Mouse (Mus musculus): Measurements from ENCODE around the gene Bmper. TPM values are rescaled to one million over a fixed set of nuclear protein-coding genes. Genes with fewer than 3 reads are reported as not detected.

The Bmper gene
- 17.3 and 26.7 TPM in 2 replicates for polyA plus RNA-seq (2014; fragmentation: Nextera tagmentation; extraction: Ambion mirVana)

DNA sequence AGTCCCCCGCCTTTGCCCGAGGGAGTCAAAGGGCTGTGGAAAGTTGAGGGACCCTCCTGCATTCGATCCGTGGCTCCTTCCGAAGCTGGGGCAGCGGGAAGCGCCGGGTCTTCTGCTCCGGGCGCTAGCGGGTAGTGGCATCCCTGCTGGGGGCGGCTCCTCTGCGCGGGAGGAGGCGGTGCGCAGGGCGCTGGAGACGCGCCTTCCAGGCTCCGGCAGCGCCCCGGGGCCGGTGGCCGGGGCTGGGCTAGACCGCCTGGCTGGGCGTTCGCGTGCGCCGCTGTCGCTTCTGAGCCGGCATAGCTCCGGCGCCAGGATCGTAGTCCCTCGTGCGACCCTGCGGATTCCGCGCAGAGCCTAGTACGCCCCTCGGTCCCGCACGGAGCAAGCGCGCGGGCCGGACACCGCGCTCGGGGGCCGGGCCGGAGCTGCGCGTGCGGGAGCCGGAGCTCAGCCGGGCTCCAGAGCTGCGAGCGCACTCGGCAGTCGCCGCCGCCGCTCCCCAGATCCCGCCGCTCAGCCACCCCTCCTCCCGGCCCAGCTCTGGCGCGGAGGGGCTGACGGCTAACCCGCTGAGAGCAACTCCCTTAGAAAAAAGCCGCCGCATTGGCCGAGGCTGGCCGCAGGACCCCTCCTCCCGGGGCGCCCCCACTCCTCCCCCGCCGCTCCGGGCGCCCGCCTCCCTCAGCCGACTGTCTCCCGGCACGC, at the start of gene Bmper:
Bmper (plus strand) TSS at position 236 of the 708 bp plus-strand sequence.
- Histone ChIP-seq H3K4me3 (ENCODE audit: low read length) (peak within 1 kb of the TSS; percentile 56), H3K9me3 (ENCODE audit: control insufficient read depth, low read length) (no peaks in the 10 kb centered on the region), H3K27me3 (ENCODE audit: control insufficient read depth, insufficient read depth, low read length) (0 out of 2 replicates have a peak, but pooled peaks cover 4% of the 10 kb centered on the region), H3K36me3 (ENCODE audit: control insufficient read depth, insufficient read depth, low read length) (no peaks in the 10 kb centered on the region), H3K9ac (ENCODE audit: low read depth, low read length) (peak within 1 kb of the TSS; percentile 74), H3K27ac (ENCODE audit: low read depth, low read length) (peak within 1 kb of the TSS; percentile 70), H3K4me1 (ENCODE audit: control insufficient read depth, insufficient read depth, low read length) (no peaks in the 10 kb centered on the region), H3K4me2 (replicated peaks; ENCODE audit: low read depth, low read length) (peak within 1 kb of the TSS; percentile 60)
- peak; percentile 94 for ATAC-seq (ENCODE audit: low FRiP score, low TSS enrichment)
- whole genome bisulfite sequencing, result 0% methylated on average over 73 of the region's 86 CpGs

DNA sequence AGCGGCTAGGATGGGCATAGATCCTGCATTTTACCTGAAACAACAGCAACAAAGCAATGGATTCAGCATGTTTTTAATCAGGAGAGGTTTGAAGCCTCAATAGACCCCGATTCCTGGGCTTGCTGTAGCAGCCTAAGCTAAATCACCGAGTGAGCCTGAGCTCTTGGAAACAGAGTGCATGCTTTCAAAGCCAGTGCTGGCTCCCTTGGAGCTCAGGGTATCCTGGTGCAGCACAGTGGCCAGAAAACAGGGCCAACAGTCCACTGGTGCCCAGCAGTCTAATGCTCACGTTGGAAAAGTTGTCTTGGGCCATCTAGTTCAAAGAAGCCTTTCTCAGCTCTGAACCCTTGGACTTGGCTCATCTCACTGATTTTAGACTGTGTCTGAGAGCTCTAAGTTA, 45.4 kb upstream of the Bmper start:
- no peaks in the 10 kb centered on the region for H3K27me3 ChIP-seq (ENCODE audit: control insufficient read depth, insufficient read depth, low read length)
- WGBS, result 91% methylated on average over 4 of the region's 4 CpGs
- H3K4me1 ChIP-seq (ENCODE audit: control insufficient read depth, insufficient read depth, low read length), result no peaks in the 10 kb centered on the region
- no peak overlapping the region for H3K4me2 ChIP-seq (replicated peaks; ENCODE audit: low read depth, low read length)
- H3K36me3 ChIP-seq (ENCODE audit: control insufficient read depth, insufficient read depth, low read length), result no peaks in the 10 kb centered on the region
- ATAC-seq (ENCODE audit: low FRiP score, low TSS enrichment), result no peak
- no peaks in the 10 kb centered on the region for H3K9me3 ChIP-seq (ENCODE audit: control insufficient read depth, low read length)
- H3K4me3 ChIP-seq (ENCODE audit: low read length), result no peak overlapping the region
- H3K27ac ChIP-seq (ENCODE audit: low read depth, low read length), result no peak overlapping the region
- no peak overlapping the region for H3K9ac ChIP-seq (ENCODE audit: low read depth, low read length)

DNA sequence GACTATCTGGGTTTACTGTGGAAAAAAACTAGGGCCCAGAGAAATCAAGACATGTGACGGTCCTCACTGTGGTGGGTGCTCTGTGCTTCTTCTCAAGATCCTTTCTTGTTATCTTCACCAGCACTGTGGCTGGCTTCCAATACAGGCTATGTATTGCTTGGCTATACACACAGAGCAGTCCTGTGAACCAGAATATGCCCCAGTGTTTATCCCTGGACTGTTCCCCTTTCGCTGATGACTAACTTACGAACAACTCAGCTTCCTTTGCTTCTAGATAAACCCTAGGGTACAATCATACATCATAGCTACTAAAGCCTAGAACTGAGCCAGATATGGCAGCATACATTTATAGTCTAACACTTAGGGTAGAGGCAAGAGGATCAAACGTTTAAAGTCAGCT, 35.7 kb upstream of the Bmper start:
- 79% methylated on average over 4 of the region's 4 CpGs for WGBS

DNA sequence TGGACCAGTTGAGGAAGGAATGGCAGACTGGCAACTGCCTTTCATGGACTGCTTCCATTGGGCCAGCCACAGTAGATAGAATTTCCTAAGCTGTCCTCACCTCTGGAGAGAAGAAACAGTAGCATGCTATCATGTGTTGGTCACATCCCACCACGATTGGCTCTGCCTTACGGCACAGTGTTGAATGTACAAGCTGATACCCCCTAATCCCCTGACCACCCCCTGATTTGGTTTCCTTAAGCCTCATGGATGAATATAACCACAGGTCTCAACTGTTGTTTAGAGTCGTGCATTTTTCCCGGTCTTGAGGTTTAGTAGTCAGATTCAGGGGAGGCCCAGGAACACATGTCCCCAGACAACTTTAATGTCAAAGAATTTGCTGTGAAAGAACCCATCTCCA, 34.7 kb upstream of the Bmper start:
- H3K4me2 ChIP-seq (replicated peaks; ENCODE audit: low read depth, low read length), result no peak overlapping the region
- no peak overlapping the region for H3K9ac ChIP-seq (ENCODE audit: low read depth, low read length)
- H3K27me3 ChIP-seq (ENCODE audit: control insufficient read depth, insufficient read depth, low read length), result no peaks in the 10 kb centered on the region
- no peaks in the 10 kb centered on the region for H3K4me1 ChIP-seq (ENCODE audit: control insufficient read depth, insufficient read depth, low read length)
- no peaks in the 10 kb centered on the region for H3K9me3 ChIP-seq (ENCODE audit: control insufficient read depth, low read length)
- no peak overlapping the region for H3K27ac ChIP-seq (ENCODE audit: low read depth, low read length)
- WGBS, result 83% methylated on average over 4 of the region's 4 CpGs
- H3K4me3 ChIP-seq (ENCODE audit: low read length), result no peak overlapping the region
- no peaks in the 10 kb centered on the region for H3K36me3 ChIP-seq (ENCODE audit: control insufficient read depth, insufficient read depth, low read length)
- no peak for ATAC-seq (ENCODE audit: low FRiP score, low TSS enrichment)

More for the DNA sequence above, 35.7 kb upstream of the Bmper start:
- H3K36me3 ChIP-seq (ENCODE audit: control insufficient read depth, insufficient read depth, low read length), result no peaks in the 10 kb centered on the region
- no peaks in the 10 kb centered on the region for H3K4me1 ChIP-seq (ENCODE audit: control insufficient read depth, insufficient read depth, low read length)
- H3K4me3 ChIP-seq (ENCODE audit: low read length), result no peak overlapping the region
- H3K27ac ChIP-seq (ENCODE audit: low read depth, low read length), result no peak overlapping the region
- H3K4me2 ChIP-seq (replicated peaks; ENCODE audit: low read depth, low read length), result no peak overlapping the region
- no peak overlapping the region for H3K9ac ChIP-seq (ENCODE audit: low read depth, low read length)
- H3K27me3 ChIP-seq (ENCODE audit: control insufficient read depth, insufficient read depth, low read length), result no peaks in the 10 kb centered on the region
- no peak for ATAC-seq (ENCODE audit: low FRiP score, low TSS enrichment)
- no peaks in the 10 kb centered on the region for H3K9me3 ChIP-seq (ENCODE audit: control insufficient read depth, low read length)

GRCm38 (mm10) chr9:23190950-23191349, 31.9 kb upstream of the Bmper start:
- H3K4me1 ChIP-seq (ENCODE audit: control insufficient read depth, insufficient read depth, low read length), result no peaks in the 10 kb centered on the region
- H3K9me3 ChIP-seq (ENCODE audit: control insufficient read depth, low read length), result no peaks in the 10 kb centered on the region
- no peak overlapping the region for H3K4me2 ChIP-seq (replicated peaks; ENCODE audit: low read depth, low read length)
- WGBS, result 41% methylated on average over 1 of the region's 1 CpGs
- H3K4me3 ChIP-seq (ENCODE audit: low read length), result no peak overlapping the region
- no peaks in the 10 kb centered on the region for H3K36me3 ChIP-seq (ENCODE audit: control insufficient read depth, insufficient read depth, low read length)
- H3K9ac ChIP-seq (ENCODE audit: low read depth, low read length), result no peak overlapping the region
- no peak for ATAC-seq (ENCODE audit: low FRiP score, low TSS enrichment)
- no peak overlapping the region; the same call in 1 of the 2 replicates for H3K27ac ChIP-seq (ENCODE audit: low read depth, low read length)
- H3K27me3 ChIP-seq (ENCODE audit: control insufficient read depth, insufficient read depth, low read length), result no peaks in the 10 kb centered on the region

DNA sequence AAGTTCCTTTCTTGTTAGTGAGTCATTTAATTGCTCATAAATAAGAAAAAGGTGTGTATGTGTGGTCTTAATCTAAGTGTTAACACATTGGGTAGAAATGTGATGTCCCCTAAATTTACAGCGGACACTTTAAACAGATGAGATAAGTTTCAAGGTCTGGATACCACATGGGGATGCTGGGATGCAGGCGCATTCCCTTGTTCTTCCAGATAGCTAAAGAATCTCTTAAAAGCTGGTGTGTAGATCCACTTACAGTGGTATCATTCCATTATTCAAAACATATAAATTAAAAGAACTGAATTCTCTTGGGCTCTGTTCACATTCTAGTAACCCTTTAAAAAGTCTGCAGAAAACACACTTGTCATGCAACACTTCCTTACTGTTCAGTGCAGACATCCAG, 31.4 kb upstream of the Bmper start:
- 75% methylated on average over 2 of the region's 2 CpGs for WGBS
- Histone ChIP-seq H3K4me3 (ENCODE audit: low read length) (no peak overlapping the region), H3K36me3 (ENCODE audit: control insufficient read depth, insufficient read depth, low read length) (no peaks in the 10 kb centered on the region), H3K27ac (ENCODE audit: low read depth, low read length) (no peak overlapping the region), H3K27me3 (ENCODE audit: control insufficient read depth, insufficient read depth, low read length) (no peaks in the 10 kb centered on the region), H3K9ac (ENCODE audit: low read depth, low read length) (no peak overlapping the region), H3K4me2 (replicated peaks; ENCODE audit: low read depth, low read length) (no peak overlapping the region), H3K4me1 (ENCODE audit: control insufficient read depth, insufficient read depth, low read length) (no peaks in the 10 kb centered on the region), H3K9me3 (ENCODE audit: control insufficient read depth, low read length) (no peaks in the 10 kb centered on the region)
- ATAC-seq (ENCODE audit: low FRiP score, low TSS enrichment), result no peak

- H3K27ac ChIP-seq (ENCODE audit: low read depth, low read length), result no peak overlapping the region
- H3K9me3 ChIP-seq (ENCODE audit: control insufficient read depth, low read length), result no peaks in the 10 kb centered on the region
- no peak overlapping the region for H3K4me2 ChIP-seq (replicated peaks; ENCODE audit: low read depth, low read length)
- 81% methylated on average over 3 of the region's 3 CpGs for WGBS
- H3K27me3 ChIP-seq (ENCODE audit: control insufficient read depth, insufficient read depth, low read length), result no peaks in the 10 kb centered on the region
- no peak for ATAC-seq (ENCODE audit: low FRiP score, low TSS enrichment)
- H3K4me1 ChIP-seq (ENCODE audit: control insufficient read depth, insufficient read depth, low read length), result no peaks in the 10 kb centered on the region
- H3K4me3 ChIP-seq (ENCODE audit: low read length), result no peak overlapping the region
- no peak overlapping the region for H3K9ac ChIP-seq (ENCODE audit: low read depth, low read length)
- H3K36me3 ChIP-seq (ENCODE audit: control insufficient read depth, insufficient read depth, low read length), result no peaks in the 10 kb centered on the region
Measured at GRCm38 (mm10) chr9:23192567-23193331, 30.1 kb upstream of the Bmper start.

- H3K4me2 ChIP-seq (replicated peaks; ENCODE audit: low read depth, low read length), result no peak overlapping the region
- H3K4me3 ChIP-seq (ENCODE audit: low read length), result no peak overlapping the region
- ATAC-seq (ENCODE audit: low FRiP score, low TSS enrichment), result no peak
- H3K9ac ChIP-seq (ENCODE audit: low read depth, low read length), result no peak overlapping the region
- H3K9me3 ChIP-seq (ENCODE audit: control insufficient read depth, low read length), result no peaks in the 10 kb centered on the region
- 90% methylated on average over 4 of the region's 4 CpGs for WGBS
- H3K27me3 ChIP-seq (ENCODE audit: control insufficient read depth, insufficient read depth, low read length), result no peaks in the 10 kb centered on the region
- no peak overlapping the region for H3K27ac ChIP-seq (ENCODE audit: low read depth, low read length)
- no peaks in the 10 kb centered on the region for H3K36me3 ChIP-seq (ENCODE audit: control insufficient read depth, insufficient read depth, low read length)
- no peaks in the 10 kb centered on the region for H3K4me1 ChIP-seq (ENCODE audit: control insufficient read depth, insufficient read depth, low read length)
Measured at GRCm38 (mm10) chr9:23198996-23199395, 23.9 kb upstream of the Bmper start.

DNA sequence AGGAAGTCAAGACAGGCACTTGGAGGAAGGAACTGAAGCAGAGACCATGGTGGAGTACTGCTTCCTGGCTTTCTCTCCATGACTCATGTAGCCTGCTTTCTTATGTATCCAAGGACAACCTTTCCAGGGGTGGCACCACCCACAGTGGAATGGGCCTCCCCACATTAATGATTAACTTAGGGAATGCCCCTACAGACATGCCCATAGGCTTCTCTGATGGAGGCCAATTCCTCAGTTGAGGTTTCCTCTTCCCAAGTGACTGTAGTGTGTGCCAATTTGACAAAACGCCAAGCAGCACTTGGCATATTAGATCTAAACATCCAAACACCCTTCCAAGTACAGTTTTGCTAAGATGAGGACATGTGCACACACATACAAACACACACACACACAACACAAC, 23.0 kb upstream of the Bmper start:
- Histone ChIP-seq H3K4me1 (ENCODE audit: control insufficient read depth, insufficient read depth, low read length) (no peaks in the 10 kb centered on the region), H3K9me3 (ENCODE audit: control insufficient read depth, low read length) (no peaks in the 10 kb centered on the region), H3K9ac (ENCODE audit: low read depth, low read length) (no peak overlapping the region), H3K4me3 (ENCODE audit: low read length) (no peak overlapping the region), H3K27ac (ENCODE audit: low read depth, low read length) (no peak overlapping the region), H3K36me3 (ENCODE audit: control insufficient read depth, insufficient read depth, low read length) (no peaks in the 10 kb centered on the region), H3K4me2 (replicated peaks; ENCODE audit: low read depth, low read length) (no peak overlapping the region), H3K27me3 (ENCODE audit: control insufficient read depth, insufficient read depth, low read length) (no peaks in the 10 kb centered on the region; the same call in 1 of the 2 replicates)
- 80% methylated on average over 1 of the region's 1 CpGs for WGBS
- ATAC-seq (ENCODE audit: low FRiP score, low TSS enrichment), result no peak

Measured in kidney, embryonic 14.5 days (tissue).